Mouse (Mus musculus) hindbrain, embryonic 12.5 days (tissue): ENCODE measurements around the gene Aurkb. TPM values are rescaled to one million over a fixed set of nuclear protein-coding genes. Genes with fewer than 3 reads are reported as not detected.
A peak's percentile ranks its signal among the peaks of the same experiment; 100 is the strongest.
"Not testable (repeated sequence)": the region's sequence is repeated elsewhere in the genome, so short reads cannot be mapped to it uniquely, and the experiment has no call there.

ENCODE experiments used
- ATAC-seq: fragments of 200-750 bp; cut with Nextera tagmentation; 2 replicates; pipeline ENCODE4 v1.8.0; 2017; ENCODE audit warnings: moderate TSS enrichment; ENCODE audit not compliant: low FRiP score
- H3K27ac ChIP-seq: fragments of 300-500 bp; sonication (generic); 2 replicates; pipeline ENCODE4 v1.5.1; 2016; ENCODE audit warnings: mild to moderate bottlenecking
- H3K27me3 ChIP-seq: fragments of 300-500 bp; sonication (generic); 2 replicates; pipeline ENCODE4 v1.6.1; 2016; ENCODE audit warnings: mild to moderate bottlenecking
- H3K36me3 ChIP-seq: fragments of 300-500 bp; sonication (generic); 2 replicates; pipeline ENCODE4 v1.6.1; 2016; ENCODE audit warnings: mild to moderate bottlenecking
- H3K4me1 ChIP-seq: fragments of 300-500 bp; sonication (generic); 2 replicates; pipeline ENCODE4 v1.6.1; 2016
- H3K4me2 ChIP-seq: fragments of 300-500 bp; sonication (generic); replicated peaks from 2 replicates; pipeline ENCODE4 v1.6.1; 2016; ENCODE audit warnings: mild to moderate bottlenecking
- H3K4me3 ChIP-seq: fragments of 300-500 bp; sonication (generic); 2 replicates; pipeline ENCODE4 v1.5.1; 2016; ENCODE audit warnings: mild to moderate bottlenecking
- H3K9ac ChIP-seq: fragments of 300-500 bp; sonication (generic); 2 replicates; pipeline ENCODE4 v1.6.1; 2016; ENCODE audit warnings: mild to moderate bottlenecking, moderate library complexity
- H3K9me3 ChIP-seq: fragments of 300-500 bp; sonication (generic); replicated peaks from 2 replicates; pipeline ENCODE4 v1.6.1; 2016; ENCODE audit warnings: mild to moderate bottlenecking
- WGBS: fragments of 180-500 bp; shearing (Covaris S2); methylation state at CpG from one replicate; pipeline ENCODE4 v1.1.7; 2016; 5-methylcytosine and 5-hydroxymethylcytosine counted together
- polyA plus RNA-seq: library from polyadenylated mRNA; unstranded; fragments of >200 nt; fragmentation: Nextera tagmentation; extraction: Ambion mirVana; gene quantifications from 2 replicates; pipeline ENCODE4 v1.2.1, GENCODE M21; 2016

The Aurkb gene
- polyA plus RNA-seq, 1 experiment from 2014 or later, result 100 TPM

DNA sequence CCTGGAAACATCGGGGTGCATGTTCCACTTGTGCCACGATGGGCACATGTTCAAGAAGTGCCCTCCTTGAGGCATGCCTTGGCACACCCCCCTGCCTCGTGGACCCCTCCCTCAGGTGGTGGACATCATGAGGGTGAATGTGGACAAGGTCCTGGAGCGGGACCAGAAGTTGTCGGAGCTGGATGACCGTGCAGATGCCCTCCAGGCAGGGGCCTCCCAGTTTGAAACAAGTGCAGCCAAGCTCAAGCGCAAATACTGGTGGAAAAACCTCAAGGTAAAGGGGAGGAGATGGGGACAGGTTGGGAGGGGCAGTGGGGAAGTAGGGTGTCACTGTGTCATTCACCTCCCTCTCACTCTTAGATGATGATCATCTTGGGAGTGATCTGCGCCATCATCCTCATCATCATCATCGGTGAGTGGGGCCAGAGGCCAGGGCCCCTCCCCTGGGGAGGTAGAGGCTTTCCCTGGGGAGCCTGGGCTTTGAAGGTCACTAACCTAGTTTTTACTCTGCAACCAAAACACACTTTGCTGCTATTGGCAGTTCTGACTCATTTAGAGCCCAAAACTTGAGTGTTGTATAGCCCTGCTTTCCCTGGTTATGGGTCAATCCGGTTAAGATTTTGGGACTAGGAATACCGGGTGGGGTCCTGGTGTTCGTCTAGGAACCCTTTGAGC is 44.3 kb downstream of the Aurkb start:
- peaks cover 35% of the 10 kb centered on the region for H3K4me1 ChIP-seq
- H3K4me2 ChIP-seq, result peak overlapping the region; percentile 84
- 0 out of 2 replicates have a peak overlapping the region, but pooled peaks have one; percentile 95 for H3K27ac ChIP-seq
- peak overlapping the region; percentile 99 for H3K9ac ChIP-seq
- H3K27me3 ChIP-seq, result no peaks in the 10 kb centered on the region
- 90% methylated on average over 12 of the region's 12 CpGs for WGBS
- H3K4me3 ChIP-seq, result peak overlapping the region; percentile 98
- H3K9me3 ChIP-seq, result no peaks in the 10 kb centered on the region
- H3K36me3 ChIP-seq, result peaks cover 24% of the 10 kb centered on the region; the same call in 1 of the 2 replicates
- no peak for ATAC-seq

DNA sequence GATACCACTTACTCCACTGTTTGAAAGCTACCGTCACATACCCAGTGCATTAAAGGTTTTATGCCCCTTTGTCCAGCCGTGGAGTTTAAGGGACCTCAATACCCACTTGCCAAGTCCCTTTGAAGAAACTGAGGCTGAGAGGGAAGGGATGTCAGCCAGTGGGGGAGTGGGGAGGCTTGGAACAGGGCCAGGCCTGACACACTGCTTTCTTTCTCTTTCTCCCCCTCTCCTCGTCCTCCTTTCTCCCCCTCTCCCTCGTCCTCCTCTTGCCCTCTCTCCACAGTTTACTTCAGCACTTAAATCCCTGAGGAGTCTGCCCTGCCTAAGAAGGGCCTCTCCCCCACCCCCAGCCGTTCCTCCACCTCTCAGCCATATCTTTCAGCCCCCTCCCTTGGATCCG is 44.9 kb downstream of the Aurkb start:
- Histone ChIP-seq H3K9ac (peak overlapping the region; percentile 38), H3K36me3 (peaks cover 24% of the 10 kb centered on the region; the same call in 1 of the 2 replicates), H3K27me3 (no peaks in the 10 kb centered on the region), H3K4me3 (no peak overlapping the region), H3K4me2 (no peak overlapping the region), H3K4me1 (peaks cover 37% of the 10 kb centered on the region), H3K9me3 (no peaks in the 10 kb centered on the region), H3K27ac (no peak overlapping the region)
- WGBS, result 61% methylated on average over 6 of the region's 6 CpGs
- no peak for ATAC-seq

DNA sequence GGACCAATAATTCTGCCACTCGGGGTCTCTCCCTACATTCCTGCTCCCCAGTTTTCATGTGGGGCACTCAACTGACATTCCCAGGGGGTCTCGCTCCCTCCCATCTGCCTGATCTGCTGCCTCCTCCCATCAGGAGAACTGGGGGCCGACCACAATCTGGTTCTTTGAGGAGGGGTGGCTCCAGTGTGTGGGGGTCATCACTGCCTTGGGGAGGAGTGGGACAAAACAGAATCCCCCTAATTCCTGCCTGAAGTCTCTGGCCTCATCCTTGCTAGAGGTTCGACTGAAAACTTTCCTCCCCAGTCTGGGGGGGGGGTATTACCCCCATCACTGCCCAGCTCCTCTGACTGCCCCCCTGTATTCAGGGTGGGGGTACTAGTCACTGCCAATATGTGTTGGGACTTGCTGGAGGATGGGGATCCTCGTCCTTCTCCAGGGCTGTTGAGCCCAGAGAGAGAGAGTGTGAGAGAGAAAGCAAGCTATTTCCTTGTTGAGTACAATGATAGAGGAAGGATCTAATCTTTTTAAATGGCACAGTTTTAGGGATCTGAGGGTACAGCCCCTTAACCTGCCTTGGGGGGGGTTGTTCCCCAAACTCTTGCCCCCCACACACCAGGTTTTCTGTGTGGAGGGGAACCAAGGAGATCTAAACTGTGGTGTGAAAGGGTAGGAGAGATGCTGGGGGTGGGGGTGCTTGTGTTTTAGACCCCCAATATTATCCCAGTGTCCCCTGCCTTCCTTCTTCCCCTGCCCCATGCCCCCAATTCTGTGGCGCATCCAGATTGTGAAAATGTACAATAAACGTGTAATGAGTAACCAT is 46.3 kb downstream of the Aurkb start:
- Histone ChIP-seq H3K9ac (no peak overlapping the region), H3K4me2 (no peak overlapping the region), H3K9me3 (no peaks in the 10 kb centered on the region), H3K27ac (no peak overlapping the region), H3K36me3 (peaks cover 24% of the 10 kb centered on the region; the same call in 1 of the 2 replicates), H3K4me3 (no peak overlapping the region), H3K27me3 (no peaks in the 10 kb centered on the region), H3K4me1 (peaks cover 50% of the 10 kb centered on the region)
- ATAC-seq, result no peak
- WGBS, result 67% methylated on average over 7 of the region's 7 CpGs

DNA sequence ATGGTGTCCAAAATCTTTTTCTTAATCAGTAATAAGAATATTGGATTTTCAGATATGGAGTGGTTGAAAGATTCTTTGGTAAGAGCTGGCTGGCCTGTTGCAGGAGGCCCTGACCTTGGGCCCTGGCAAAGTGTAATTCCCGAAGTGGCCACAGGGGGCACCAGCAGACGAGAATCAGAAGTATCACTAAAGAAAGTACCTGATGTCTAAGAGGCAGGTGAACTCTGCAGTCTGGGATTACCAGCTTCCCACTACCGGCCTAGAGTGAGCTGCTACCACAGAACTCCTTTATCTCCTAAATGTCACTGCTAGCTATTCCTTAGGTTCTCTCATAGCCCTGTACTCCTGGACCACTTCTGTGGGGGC is 46.9 kb downstream of the Aurkb start:
- no peak for ATAC-seq
- no peak overlapping the region for H3K27ac ChIP-seq
- 2% methylated on average over 3 of the region's 3 CpGs for WGBS
- no peaks in the 10 kb centered on the region for H3K9me3 ChIP-seq
- H3K36me3 ChIP-seq, result peaks cover 24% of the 10 kb centered on the region; the same call in 1 of the 2 replicates
- no peak overlapping the region for H3K4me2 ChIP-seq
- no peak overlapping the region for H3K9ac ChIP-seq
- H3K27me3 ChIP-seq, result no peaks in the 10 kb centered on the region
- no peak overlapping the region for H3K4me3 ChIP-seq
- H3K4me1 ChIP-seq, result peaks cover 56% of the 10 kb centered on the region

DNA sequence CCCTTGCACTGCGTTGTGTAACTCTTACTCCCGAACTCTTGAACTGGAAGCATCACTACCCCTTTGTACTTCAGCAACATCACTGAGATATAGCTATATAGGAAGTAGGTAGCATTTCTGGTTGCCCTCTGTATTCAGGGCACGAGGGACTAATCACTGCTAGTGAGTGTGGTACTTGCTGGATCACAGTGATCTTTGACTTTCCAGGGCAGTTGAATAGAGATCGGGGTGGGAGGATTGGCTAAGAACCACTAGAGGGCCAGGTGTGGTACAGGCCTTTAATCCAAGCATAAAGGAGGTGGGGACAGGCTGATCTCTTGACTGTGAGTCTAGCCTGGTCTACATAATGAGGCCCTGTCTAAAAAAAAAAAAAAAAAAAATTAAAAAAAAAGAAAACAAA is 47.4 kb downstream of the Aurkb start:
- Histone ChIP-seq H3K4me3 (no peak overlapping the region), H3K27me3 (no peaks in the 10 kb centered on the region), H3K9me3 (no peaks in the 10 kb centered on the region), H3K4me2 (no peak overlapping the region), H3K27ac (no peak overlapping the region), H3K4me1 (peaks cover 56% of the 10 kb centered on the region), H3K9ac (no peak overlapping the region), H3K36me3 (peaks cover 24% of the 10 kb centered on the region; the same call in 1 of the 2 replicates)
- WGBS, result 89% methylated on average over 4 of the region's 4 CpGs
- ATAC-seq, result no peak

DNA sequence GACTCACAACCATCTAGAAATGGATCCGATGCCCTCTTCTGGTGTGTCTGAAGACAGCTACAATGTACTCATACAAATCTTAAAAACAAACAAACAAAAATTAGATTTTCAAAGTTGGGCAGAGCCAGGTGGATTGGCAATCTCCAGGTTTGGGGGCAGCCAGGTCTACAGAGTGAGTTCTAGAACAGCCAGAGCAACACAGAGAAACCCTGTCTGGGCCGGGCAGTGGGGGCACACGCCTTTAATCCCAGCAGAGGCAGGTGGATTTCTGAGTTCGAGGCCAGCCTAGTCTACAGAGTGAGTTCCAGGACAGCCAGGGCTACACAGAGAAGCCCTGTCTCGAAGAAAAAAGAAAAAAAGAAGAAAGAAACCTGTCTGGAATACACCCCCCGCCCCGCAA is 48.4 kb downstream of the Aurkb start:
- not testable (repeated sequence) for H3K9ac ChIP-seq, H3K4me3 ChIP-seq, H3K9me3 ChIP-seq, H3K4me2 ChIP-seq, H3K27me3 ChIP-seq, ATAC-seq, H3K27ac ChIP-seq
- peaks cover 24% of the 10 kb centered on the region; the same call in 1 of the 2 replicates for H3K36me3 ChIP-seq
- H3K4me1 ChIP-seq, result peaks cover 63% of the 10 kb centered on the region
- 91% methylated on average over 7 of the region's 7 CpGs for WGBS

DNA sequence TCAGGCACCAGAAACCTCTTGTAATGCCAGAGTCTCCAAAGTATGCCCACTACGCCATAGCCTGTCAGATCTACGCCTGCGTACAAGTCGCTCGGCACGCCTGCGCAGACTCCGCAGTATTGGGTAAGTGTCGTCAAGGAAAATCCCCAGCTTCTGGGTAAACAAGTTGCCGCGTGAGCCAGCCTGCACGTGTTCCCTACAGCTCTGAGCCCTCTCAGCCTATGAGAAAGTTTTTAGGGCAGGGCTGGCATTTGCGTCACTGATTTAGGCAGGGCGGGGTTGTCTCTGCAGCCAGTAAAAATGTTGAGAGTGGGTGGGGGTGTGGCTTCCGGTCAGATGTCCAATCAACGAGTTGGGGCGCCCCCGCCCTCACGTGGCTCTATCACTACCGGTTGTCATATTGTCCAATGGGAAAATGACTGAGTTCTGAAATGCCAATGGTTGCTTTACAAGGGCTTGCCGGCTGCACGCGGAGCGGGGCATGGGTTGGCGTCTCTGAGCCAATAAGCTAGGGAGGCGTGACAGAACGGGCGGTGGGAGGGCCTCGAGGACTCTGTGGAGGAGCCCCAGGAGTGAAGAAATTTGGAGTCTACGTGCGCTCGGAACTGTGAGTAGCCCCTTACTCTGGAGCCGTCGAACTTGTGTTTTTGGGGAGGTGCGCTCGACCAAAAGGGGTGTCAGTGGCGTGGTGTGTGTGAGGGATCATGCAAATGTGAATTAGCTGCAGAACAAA is 49.4 kb downstream of the Aurkb start, which contains the start of gene Per1:
Gene Per1 (plus strand): TSS at position 521 of the 733 bp plus-strand sequence.
- H3K4me3 ChIP-seq, result peak within 1 kb of the TSS; percentile 46
- H3K4me2 ChIP-seq, result peak within 1 kb of the TSS; percentile 93
- peaks cover 24% of the 10 kb centered on the region; the same call in 1 of the 2 replicates for H3K36me3 ChIP-seq
- H3K4me1 ChIP-seq, result peaks cover 64% of the 10 kb centered on the region
- H3K27me3 ChIP-seq, result no peaks in the 10 kb centered on the region
- H3K9ac ChIP-seq, result peak within 1 kb of the TSS; percentile 60
- WGBS, result under 1% methylated on average over 37 of the region's 37 CpGs
- peak; percentile 92 for ATAC-seq
- peak within 1 kb of the TSS; percentile 70 for H3K27ac ChIP-seq
- no peaks in the 10 kb centered on the region for H3K9me3 ChIP-seq

DNA sequence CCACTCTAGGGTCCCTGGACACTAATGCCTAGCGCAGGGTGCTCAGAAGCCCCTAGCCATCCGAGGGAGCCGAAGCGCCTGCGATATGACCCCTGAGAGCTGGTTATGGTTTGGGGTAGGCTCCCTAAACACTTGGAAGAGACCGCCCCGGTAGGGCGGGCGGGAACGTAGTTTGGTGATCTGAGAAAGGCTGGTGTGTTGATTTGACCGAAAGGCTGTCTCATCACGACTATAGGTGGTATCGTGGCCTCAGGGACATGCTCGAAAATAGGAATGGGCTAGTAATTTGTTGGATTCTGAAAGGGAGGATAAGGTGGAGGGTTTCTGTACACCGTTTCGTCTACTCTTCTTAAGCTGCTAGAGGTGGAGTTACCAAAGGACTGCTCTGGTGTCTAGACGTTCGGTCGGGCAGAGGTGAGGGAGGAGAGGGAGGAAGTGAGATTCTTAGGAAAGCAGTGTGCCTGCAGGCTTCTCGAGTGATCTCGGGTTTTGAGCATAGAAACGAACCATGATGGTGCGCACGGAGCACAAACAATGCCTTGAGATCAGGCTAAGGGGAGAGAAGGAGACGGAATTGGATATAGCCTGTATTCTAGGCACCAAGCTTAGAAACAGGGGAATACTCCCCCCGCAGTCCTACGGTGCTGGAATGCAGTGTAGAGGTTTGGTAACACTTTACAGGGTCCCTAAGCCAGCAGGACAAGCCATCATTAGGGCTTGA is 50.2 kb downstream of the Aurkb start:
- peaks cover 63% of the 10 kb centered on the region for H3K4me1 ChIP-seq
- WGBS, result 3% methylated on average over 27 of the region's 27 CpGs
- H3K9ac ChIP-seq, result peak overlapping the region; percentile 60
- no peak for ATAC-seq
- peaks cover 20% of the 10 kb centered on the region; the same call in 1 of the 2 replicates for H3K36me3 ChIP-seq
- peak overlapping the region; percentile 70 for H3K27ac ChIP-seq
- H3K9me3 ChIP-seq, result no peaks in the 10 kb centered on the region
- peak overlapping the region; percentile 93 for H3K4me2 ChIP-seq
- no peaks in the 10 kb centered on the region for H3K27me3 ChIP-seq
- peak overlapping the region; percentile 46 for H3K4me3 ChIP-seq

DNA sequence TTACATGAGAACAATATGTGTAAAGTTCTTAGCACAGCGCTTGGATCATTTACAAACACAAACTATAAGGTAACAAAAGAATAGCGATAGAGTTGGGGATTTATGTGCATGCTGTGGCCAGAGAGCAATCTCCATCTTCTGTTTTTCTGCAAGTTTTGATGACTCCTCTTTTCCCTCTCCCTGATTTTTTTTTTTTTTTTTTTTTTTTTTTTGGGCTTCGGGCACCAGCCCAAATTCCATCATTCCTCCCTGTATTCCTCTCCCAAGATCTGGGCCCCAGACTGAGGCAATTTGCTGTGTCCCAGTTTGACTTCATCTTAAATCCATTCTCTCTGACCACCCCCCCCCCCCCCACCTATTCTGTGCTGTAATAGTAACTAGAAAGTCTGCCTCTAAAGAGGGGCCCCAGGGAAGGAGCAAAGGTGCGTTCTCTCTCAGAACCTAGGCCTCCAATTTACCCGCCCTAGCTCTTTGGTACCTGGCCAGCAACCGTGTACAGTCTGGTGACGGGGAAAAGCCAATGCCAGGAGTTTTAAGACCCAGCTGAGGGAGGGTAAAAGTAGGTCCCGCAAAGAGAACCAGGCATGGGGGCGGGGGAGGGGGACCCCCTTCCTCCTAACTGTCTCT is 51.0 kb downstream of the Aurkb start:
- peak overlapping the region; percentile 93 for H3K4me2 ChIP-seq
- no peak for ATAC-seq
- peak overlapping the region; percentile 63 for H3K9ac ChIP-seq
- H3K4me3 ChIP-seq, result peak overlapping the region; percentile 46
- no peaks in the 10 kb centered on the region for H3K9me3 ChIP-seq
- peak overlapping the region; percentile 82 for H3K27ac ChIP-seq
- WGBS, result 12% methylated on average over 9 of the region's 9 CpGs
- peaks cover 22% of the 10 kb centered on the region for H3K36me3 ChIP-seq
- H3K4me1 ChIP-seq, result peaks cover 60% of the 10 kb centered on the region
- H3K27me3 ChIP-seq, result no peaks in the 10 kb centered on the region

DNA sequence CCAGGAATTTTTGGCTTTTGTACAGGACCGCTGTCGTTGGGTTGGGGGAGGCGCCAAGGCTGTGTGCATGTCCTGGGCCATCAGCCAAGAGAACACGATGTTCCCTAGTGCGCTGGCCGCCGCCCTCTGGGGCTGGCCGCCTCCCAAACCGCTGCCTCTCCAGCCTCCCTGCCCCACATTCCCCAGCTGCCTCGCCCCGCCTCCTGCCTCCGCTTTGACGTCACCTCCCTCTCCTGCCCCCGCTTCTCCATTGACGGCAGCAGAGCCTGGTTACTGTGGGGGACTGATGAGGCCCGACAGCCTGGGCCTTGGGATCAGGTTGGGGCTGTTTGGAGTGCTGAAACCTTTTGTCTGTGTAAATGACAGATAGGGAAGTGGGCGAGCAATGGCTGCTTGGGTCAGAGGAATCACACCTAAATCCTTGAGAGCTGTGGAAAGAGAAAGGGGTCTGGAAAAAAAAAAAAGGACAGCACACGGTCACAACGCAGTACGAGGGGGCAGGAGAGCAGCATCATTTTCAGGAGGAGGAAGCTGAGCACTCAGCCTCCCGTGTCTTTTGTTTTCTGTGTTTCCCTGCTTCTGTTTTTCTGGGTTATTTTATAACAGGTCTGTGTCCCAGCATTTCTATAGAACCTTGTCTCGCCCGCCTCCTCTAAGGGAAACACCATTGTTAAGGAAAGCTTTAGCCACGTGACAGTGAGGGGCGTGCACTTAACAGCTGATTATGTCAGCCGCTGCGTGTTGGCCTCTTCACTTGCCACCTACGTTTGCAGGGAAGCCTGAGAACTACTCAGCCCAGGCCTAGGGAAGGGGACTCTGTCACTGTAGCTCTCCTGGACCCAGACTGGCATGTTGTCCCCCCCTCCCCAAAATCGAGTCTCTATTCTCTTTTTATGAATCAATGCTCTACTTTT is 51.8 kb downstream of the Aurkb start:
- ATAC-seq, result no peak
- H3K9ac ChIP-seq, result peak overlapping the region; percentile 63
- WGBS, result 3% methylated on average over 29 of the region's 29 CpGs
- H3K4me3 ChIP-seq, result peak overlapping the region; percentile 23
- H3K4me2 ChIP-seq, result peak overlapping the region; percentile 93
- peaks cover 58% of the 10 kb centered on the region for H3K4me1 ChIP-seq
- no peaks in the 10 kb centered on the region for H3K9me3 ChIP-seq
- no peaks in the 10 kb centered on the region for H3K27me3 ChIP-seq
- H3K27ac ChIP-seq, result peak overlapping the region; percentile 82
- peaks cover 23% of the 10 kb centered on the region for H3K36me3 ChIP-seq
